Mouse (Mus musculus): ENCODE measurements at regions not wholly inside any gene's neighbourhood (a gene's known extent, or its start where the extent isn't known, plus 50 kb on each side); places are given as distances from the start of the nearest gene placed in this dataset.

GRCm38 (mm10) chr8:31746855-31747254 is 1681.7 kb upstream of the 5930422O12Rik start:
- no peak for DNase-seq (ENCODE audit: low spot score)

GRCm38 (mm10) chr8:31749974-31750373 is 1678.5 kb upstream of the 5930422O12Rik start:
- DNase-seq (ENCODE audit: low spot score) = no peak

GRCm38 (mm10) chr8:31750482-31751126 is 1677.9 kb upstream of the 5930422O12Rik start:
- DNase-seq (ENCODE audit: low spot score) = no peak

- DNase-seq (ENCODE audit: low spot score) = no peak
Measured at GRCm38 (mm10) chr8:31755737-31756136, 1672.8 kb upstream of the 5930422O12Rik start.

GRCm38 (mm10) chr8:31762091-31762490 is 1666.4 kb upstream of the 5930422O12Rik start:
- DNase-seq (ENCODE audit: low spot score) = no peak

All from testis, postnatal 10 days (tissue).